Mouse (Mus musculus) adrenal gland, postnatal 36 days (tissue): ENCODE data around the gene Dnajc6. TPM values are rescaled to one million over a fixed set of nuclear protein-coding genes. Genes with fewer than 3 reads are reported as not detected.

Source experiments
- DNase-seq, 2 experiments: peaks; one replicate each; pipeline ENCODE4 v3.0.0; 2021; ENCODE audit warnings: mixed read lengths in 1 of 2
- total RNA-seq, 2 experiments: library from RNA; stranded (reverse); gene quantifications; 2 replicates each; pipeline ENCODE4 v1.2.3; 2021

Dnajc6 gene
- total RNA-seq, 2 experiments from 2014 or later, result 3.3 to 5.2 TPM

DNA sequence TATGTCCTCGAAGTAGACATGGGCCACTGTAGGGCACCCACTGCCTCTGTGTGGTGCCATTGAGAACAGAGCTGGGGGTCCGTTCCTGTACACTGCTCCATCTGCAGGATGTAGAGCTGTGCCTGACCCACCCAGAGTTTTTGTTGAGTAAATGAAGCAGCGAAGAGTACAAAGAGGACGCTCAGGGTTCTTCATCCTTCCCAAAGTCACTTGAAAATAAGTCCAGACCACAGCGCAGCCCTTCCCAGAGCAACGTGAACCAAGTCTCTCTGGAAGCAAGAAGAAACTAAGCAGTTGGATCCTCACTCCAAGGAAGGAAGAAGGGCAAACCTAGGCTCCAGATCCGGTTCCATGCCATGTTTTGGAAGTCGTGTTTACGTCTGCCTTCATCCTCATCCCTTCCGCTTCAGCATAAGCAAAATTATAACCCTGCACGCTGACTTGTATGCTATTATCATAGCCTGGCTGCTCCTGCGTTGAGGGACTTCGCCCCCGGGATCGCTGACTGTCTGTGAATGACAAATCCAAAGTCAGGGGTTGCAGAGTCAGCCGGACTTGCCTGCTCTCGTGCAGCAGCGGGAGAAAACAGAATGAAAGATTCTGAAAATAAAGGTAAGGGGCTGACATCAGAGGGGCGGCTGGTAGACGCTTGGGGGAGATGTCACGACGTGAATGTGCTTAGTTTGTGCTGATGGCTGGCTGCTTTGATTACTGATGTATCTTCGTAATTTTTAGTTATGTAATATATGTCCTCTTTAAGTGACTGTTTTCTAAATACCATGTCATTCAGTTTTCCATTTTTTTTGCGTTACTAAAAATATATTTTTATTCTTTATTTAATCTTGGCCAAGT is 11.3 kb downstream of the Dnajc6 start:
- peak; percentile 17 to 35 for DNase-seq

DNA sequence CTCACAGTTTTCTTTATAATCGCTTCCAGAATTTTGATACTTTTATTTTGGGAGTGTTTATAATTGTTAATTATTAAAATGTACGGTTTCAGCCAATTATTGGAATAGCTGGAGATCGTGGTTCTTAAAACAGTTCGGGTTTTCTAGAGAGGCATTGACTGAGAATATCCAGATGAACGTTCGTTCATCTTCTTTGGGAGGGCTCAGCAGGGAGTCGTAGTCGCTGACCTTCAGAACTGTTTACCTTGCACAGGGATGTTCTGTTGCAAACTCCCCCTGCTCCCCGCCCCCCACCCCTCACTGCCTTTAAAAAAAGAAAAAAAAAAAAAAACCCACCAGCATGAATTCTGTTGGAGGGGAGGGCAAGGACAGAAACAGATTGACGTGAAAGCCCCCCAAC is 12.0 kb downstream of the Dnajc6 start:
- DNase-seq, result no peak

DNA sequence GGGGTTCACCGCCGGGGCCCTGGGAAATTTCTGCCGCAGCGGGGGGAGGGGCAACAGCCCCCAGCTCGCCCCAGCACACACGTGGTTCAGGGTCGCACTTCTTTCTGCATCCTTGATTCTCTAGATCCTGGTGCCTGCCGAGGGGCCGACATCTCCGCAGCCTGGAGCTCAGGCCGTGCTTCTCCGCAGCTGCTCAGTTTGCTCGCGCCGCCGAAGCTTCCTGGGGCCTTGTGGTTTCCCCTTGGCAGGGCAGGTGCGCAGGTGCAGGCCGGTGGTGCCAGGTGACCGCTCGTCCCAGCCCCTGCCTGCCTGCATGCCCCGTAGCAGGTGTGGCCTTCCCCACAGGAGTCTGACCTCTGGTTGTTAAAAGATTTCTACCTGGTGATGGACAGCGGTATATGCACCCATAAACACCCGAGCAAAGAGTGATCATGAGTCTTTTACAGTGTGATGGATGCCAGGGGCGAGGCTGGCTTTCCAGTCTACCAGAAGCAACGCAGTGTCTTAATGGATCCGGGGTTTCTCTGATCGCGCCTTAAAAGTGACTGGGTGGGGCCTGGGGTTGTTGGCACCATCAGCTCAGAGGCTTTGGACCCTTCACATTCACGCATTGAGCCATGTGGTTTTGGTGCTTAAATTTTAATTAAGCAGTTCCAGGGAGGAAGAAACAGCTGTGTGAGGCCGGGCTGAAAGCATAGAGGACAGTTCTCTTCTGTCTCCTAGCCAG is 12.6 kb downstream of the Dnajc6 start:
- peak in 1 of 2 experiments; percentile 26 for DNase-seq

DNA sequence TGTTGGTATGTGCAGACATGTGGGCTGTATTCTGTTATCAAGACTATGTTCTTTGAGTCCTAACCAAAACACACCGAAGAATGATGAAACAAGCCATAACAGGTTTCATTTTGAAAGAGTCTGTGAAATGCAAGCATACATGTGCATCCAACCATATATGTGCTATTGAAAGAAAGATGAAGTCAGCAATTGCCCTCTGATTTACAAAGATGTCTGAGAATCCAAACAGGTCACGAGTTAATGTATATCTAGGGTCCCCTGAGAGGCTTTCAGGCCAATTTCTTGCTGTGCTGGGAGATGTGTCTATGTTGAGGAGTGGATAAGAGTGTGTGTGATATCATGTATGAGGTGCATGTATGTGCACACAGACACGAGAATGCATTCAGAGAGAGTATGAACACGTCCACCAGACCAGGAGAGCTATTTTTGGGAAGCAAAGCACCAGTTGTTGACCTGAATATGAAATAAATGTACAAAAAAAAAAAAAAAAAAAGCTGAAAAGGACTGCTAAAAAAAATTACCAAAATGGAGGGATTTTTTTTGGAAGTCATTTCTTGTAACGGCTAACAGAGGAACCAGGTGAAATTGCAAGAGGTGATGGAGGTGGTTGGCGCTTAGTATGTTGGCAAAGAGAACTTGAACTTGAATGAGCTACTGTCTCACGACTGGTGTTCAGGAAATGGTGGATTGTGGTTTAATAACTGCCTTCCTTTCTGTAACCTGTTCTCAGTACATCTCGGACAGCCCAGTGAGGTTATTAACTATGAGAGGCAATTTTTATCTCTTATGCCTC is 13.9 kb downstream of the Dnajc6 start:
- no peak for DNase-seq

DNA sequence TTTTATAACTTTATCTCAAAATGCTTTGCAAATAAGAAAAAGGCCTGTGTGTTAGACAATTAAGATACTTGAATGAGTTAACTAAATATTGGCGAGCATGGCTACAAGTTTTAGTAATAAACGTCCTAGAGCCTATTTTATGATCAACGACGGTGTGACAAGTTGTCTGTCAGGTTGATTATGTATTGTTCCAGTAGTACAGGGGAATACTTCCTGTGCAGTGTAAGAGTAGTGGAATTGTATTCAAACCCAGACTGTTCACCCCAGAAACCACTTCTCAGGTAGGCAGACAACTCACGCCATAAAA is 14.4 kb downstream of the Dnajc6 start:
- DNase-seq, result no peak

DNA sequence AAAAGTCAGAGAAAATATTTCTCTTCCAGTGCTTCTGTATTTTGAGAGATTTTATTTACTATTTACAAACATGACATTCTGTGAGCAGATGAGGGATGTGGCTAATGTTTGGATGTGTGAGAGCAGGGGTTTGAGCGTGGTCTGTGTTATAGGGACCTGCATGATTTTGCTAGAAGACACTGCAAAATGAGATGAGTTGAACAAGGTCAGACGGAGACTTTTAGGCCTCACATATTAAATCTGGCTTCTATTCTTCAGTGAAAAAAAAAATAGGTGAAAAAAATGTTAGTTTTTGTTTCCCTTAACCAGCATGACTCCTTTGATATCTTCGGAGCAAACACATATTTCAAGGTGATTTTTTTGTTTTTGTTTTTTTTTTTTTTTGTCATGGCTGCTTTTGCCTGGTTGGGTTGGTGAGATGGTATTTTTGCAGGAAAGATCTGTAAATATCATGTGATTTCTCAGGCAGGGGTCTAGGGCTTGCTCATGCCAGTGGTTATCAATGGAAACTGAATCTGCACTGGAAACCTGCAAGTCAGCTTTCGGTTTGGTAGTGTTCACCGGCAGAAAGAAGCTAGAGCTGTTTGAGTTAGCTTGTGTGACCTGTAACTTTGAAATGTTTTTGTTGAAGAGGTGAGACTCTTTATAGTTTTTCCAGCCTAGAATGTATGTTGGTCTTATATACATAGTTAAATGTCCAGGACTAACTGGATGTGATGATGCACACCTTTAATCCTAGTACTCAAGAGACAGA is 15.5 kb downstream of the Dnajc6 start:
- DNase-seq, result no peak

DNA sequence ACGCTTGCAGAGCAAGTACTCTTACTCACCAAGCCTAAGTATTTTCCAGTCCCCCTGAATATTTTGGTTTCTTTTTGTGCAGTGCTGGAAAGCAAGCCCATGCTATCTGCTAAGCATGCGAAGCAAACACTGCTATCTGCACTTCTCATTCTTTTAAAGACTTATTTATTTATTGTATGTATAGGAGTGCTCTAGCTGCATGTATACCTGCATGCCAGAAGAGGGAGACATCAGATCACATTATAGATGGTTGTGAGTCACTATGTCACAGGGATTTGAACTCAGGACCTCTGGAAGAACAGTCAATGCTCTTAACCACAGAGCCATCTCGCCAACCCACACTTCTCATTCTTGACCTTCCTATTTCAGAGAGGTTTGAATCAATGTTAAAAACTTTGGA is 16.8 kb downstream of the Dnajc6 start:
- DNase-seq, result no peak

DNA sequence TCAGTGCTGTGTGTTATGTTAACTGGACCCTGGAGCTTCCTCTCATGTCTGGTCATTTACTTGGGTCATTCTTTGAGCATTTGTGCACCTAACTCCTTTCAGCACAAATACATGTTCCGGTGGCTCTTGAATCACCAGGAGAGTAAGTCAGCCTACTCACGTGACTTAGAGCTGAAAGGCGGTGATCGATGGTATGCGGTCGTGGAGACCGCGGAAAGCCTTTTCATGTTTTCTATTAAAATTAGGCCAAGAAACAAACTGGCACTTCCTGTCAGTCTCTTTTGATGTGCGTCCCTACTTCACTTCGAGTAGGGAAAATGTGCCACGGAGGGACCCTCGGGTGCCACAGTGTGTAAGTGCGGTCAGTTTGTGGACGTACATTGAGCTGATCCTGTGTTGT is 19.4 kb downstream of the Dnajc6 start:
- DNase-seq, result no peak

- DNase-seq, result no peak
Measured at GRCm38 (mm10) chr4:101516434-101517168, 20.2 kb downstream of the Dnajc6 start.

DNA sequence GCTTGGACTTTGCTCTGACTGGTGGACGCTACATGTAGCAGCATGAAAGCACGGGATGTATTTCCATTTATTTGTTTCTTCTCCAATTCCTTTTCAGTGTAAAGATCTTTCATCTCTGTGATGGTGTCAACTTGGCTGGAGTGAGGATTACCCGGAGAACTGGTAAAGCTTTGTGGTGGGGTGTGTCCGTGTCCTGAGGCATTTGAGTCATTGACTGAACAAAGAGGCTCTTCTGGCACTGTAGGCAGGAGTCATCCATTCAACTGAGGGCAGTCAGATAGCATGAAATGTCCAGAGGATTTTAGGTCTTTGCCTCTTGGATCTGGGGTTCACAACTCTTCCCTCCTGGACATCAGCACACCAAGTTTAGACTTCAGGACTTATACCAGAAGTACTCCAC is 35.5 kb downstream of the Dnajc6 start:
- DNase-seq, result no peak

DNA sequence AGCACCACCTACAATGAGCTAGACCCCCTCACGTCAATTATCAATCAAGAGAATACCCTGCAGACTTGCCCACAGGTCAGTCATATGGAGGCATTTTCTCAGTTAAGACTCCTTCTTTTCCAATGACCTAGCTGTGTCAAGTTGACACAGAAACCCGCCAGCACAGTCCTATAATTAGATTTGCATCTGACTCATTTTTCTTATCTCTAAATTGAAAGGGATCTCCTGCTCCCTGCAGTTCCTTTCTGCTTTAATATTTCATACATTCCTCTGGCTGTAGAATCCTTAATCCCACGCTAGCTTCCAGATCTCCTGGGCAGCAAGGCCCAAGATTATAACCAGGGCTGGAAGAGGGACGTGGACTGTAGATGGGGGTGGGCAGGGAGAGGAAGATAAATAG is 44.1 kb downstream of the Dnajc6 start:
- DNase-seq, result no peak

GRCm38 (mm10) chr4:101549958-101550591 is 53.6 kb downstream of the Dnajc6 start:
- DNase-seq, result peak; percentile 63 to 69

DNA sequence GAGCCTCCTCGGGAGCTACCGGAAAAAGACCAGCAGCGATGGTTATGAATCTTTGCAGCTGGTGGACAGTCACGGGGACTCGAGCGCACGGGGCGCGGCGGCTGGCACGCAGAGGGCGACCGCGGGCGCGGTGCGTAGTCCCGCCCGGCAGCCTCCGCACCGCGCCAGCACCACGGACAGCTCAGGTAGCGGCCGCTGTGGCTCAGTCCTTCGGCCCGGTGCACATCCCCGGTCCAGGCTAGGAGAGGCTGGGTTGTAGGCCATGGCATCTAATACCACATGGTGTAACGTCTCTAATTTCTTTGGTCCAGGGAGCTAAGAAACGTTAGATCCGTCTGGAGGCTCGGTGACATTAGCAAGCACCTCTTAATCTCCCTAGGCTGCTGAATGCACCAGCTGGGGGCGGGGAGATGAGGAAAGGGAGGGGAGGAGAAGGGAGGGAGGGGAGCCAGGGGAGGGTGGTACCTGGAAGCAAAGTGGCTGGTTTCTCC is 54.3 kb downstream of the Dnajc6 start:
- DNase-seq, result peak; percentile 75 to 80

GRCm38 (mm10) chr4:101551425-101551824 is 55.0 kb downstream of the Dnajc6 start:
- no peak for DNase-seq

GRCm38 (mm10) chr4:101552372-101552771 is 55.9 kb downstream of the Dnajc6 start:
- no peak for DNase-seq

DNA sequence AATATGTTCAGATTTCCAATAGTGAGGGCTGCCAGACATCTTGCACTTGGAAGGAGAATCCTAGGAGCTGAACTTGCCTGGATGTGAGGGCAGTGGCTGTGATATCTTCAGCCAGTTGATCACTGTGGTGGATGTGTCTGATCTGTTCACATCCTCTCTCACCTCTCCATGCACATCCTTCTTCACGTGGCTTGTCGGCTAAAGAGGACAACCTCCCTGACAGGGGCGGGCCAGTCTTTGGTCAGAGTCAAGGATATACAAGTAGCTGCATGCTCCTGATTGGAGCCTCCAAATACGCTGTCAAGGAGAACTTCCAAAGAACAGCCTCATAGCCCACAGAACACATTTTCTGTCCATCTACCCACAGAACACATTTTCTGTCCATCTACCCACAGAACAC is 58.6 kb downstream of the Dnajc6 start:
- no peak for DNase-seq

GRCm38 (mm10) chr4:101560137-101560536 is 63.7 kb downstream of the Dnajc6 start:
- DNase-seq, result no peak

GRCm38 (mm10) chr4:101562836-101563235 is 66.4 kb downstream of the Dnajc6 start:
- DNase-seq, result no peak

GRCm38 (mm10) chr4:101563607-101564006 is 67.2 kb downstream of the Dnajc6 start:
- no peak for DNase-seq

- DNase-seq, result no peak
Measured at GRCm38 (mm10) chr4:101564746-101565417, 68.4 kb downstream of the Dnajc6 start.
